Comparison of ENCODE assay signal across 8 mouse cellular contexts in the genomic region with DNA sequence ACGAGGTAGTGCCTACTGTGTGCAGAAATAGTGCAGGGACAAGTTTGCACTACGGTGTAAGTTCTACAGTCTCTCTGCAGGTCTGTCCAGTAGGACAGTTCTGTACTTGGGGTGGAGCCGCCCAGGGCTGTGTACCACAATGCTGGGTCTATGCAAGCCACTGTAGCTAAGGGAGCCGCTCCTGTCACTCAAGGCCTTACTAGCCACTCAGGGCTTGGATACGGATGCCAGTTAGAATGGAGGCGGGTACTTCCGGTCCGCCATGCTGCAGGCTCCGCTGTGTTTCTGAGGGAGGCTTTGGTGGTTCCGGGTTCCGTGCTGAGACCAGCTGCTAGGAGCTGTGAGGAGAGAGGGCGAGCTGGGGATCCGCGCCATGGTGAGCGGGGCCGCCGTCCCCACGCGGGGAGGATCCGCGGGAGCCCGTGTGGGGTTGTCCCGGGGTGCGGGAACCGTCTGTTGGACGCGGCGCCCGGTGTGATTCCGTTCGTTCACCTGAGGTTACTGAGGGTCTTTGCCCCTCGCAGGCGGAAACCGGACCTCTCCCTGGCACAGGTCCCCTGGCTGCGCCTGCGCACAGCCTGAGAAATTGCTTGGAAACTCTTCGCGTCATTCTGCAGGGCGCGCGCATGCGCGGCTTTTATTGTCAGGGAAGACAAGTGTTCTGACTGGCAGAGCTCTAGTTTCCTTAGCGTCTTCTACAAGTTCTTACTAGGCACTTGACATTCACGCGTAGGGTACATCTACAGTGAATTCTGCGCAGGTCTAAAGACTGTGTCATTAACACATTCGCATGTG. TPM values are rescaled to one million over a fixed set of nuclear protein-coding genes. Genes with fewer than 3 reads are reported as not detected.
A peak's percentile ranks its signal among the peaks of the same experiment; 100 is the strongest.
DNase-seq lines count a peak whose midpoint lies in the region; ATAC-seq and TF ChIP-seq lines count a peak whose summit lies in the region.
"Not testable (repeated sequence)": the region's sequence is repeated elsewhere in the genome, so short reads cannot be mapped to it uniquely, and the experiment has no call there.

No protein-coding gene starts in this region.

- H3K4me3 ChIP-seq in CH12.LX (replicated peaks in 1 of 3; ENCODE audit: low read depth in 2 of 3, low read length in 2 of 3, poor library complexity in 1 of 3) (peak overlapping the region; percentile 37 to 60 (median 58)), myocyte (peak overlapping the region; percentile 21)
- H3K4me3 ChIP-seq in forebrain, embryonic 10.5 days: peak overlapping the region; percentile 46
- H3K4me3 ChIP-seq in heart, embryonic 15.5 days: peak overlapping the region; percentile 46
- peak overlapping the region; percentile 36 for H3K4me3 ChIP-seq in liver, embryonic 11.5 days (ENCODE audit: low read depth, low read length)

- TF ChIP-seq CTCF in CH12.LX (conservative IDR thresholded peaks at IDR 0.05 in 1 of 2, IDR thresholded peaks at IDR 0.05 in 1 of 2; ENCODE audit: low read depth in 2 of 2, low read length in 2 of 2): not testable (repeated sequence)

- H3K36me3 ChIP-seq in CH12.LX (replicated peaks in 1 of 2; ENCODE audit: control insufficient read depth in 1 of 2, insufficient read depth in 1 of 2, low read length in 1 of 2); liver, embryonic 11.5 days (ENCODE audit: control insufficient read depth, insufficient read depth, low read length); myocyte (ENCODE audit: control insufficient read depth, insufficient read depth); splenic B cell, adult 2 months (ENCODE audit: control insufficient read depth, insufficient read depth, low read length, poor library complexity, severe bottlenecking): not testable (repeated sequence)
- peaks cover 26% of the 10 kb centered on the region for H3K36me3 ChIP-seq in forebrain, embryonic 10.5 days (replicated peaks)
- peaks cover 13% of the 10 kb centered on the region; the same call in 1 of the 2 replicates for H3K36me3 ChIP-seq in heart, embryonic 15.5 days

- peak; percentile 100 for ATAC-seq in heart, embryonic 15.5 days (replicated peaks; ENCODE audit: insufficient number of reproducible peaks, insufficient read depth, low FRiP score, low read depth)
- peak; percentile 100 for ATAC-seq in liver, embryonic 11.5 days (replicated peaks; ENCODE audit: low FRiP score)

- not testable (repeated sequence) for H3K27me3 ChIP-seq in CH12.LX (replicated peaks); forebrain, embryonic 10.5 days (ENCODE audit: poor library complexity, severe bottlenecking); heart, embryonic 15.5 days; liver, embryonic 11.5 days (replicated peaks; ENCODE audit: control insufficient read depth, insufficient read depth, low read length); myocyte (ENCODE audit: control insufficient read depth, insufficient read depth, insufficient read length); splenic B cell, adult 2 months (ENCODE audit: control insufficient read depth, insufficient read depth, low read length, poor library complexity, severe bottlenecking)

- not testable (repeated sequence) for H3K9me3 ChIP-seq in CH12.LX (replicated peaks; ENCODE audit: low read length); heart, embryonic 15.5 days (replicated peaks); liver, embryonic 11.5 days (ENCODE audit: control insufficient read depth, low read length)
- peaks cover 21% of the 10 kb centered on the region for H3K9me3 ChIP-seq in forebrain, embryonic 10.5 days

- 0 out of 2 replicates have a peak, but pooled peaks have one; percentile 36 for TF ChIP-seq POLR2A in CH12.LX (IDR thresholded peaks at IDR 0.05; ENCODE audit: low read depth, low read length)
- not testable (repeated sequence) for TF ChIP-seq POLR2A in myocyte (IDR thresholded peaks at IDR 0.05; ENCODE audit: insufficient read length, low read depth)

- not testable (repeated sequence) for TF ChIP-seq EP300 in CH12.LX (IDR thresholded peaks at IDR 0.05; ENCODE audit: low read length)

- peak overlapping the region; percentile 74 for H3K9ac ChIP-seq in CH12.LX (ENCODE audit: insufficient read depth, low read depth)
- H3K9ac ChIP-seq in heart, embryonic 15.5 days: 0 out of 2 replicates have a peak overlapping the region, but pooled peaks have one; percentile 17
- not testable (repeated sequence) for H3K9ac ChIP-seq in liver, embryonic 11.5 days (ENCODE audit: low read depth, low read length)

- H3ac ChIP-seq in myocyte (ENCODE audit: control insufficient read depth, insufficient read length): not testable (repeated sequence)

- H3K79me2 ChIP-seq in CH12.LX (replicated peaks; ENCODE audit: control insufficient read depth, extremely low read depth, insufficient read depth, poor library complexity, severe bottlenecking); myocyte (ENCODE audit: control insufficient read depth, insufficient read depth): not testable (repeated sequence)

- not testable (repeated sequence) for TF ChIP-seq RAD21 in CH12.LX (IDR thresholded peaks at IDR 0.05; ENCODE audit: low read depth, low read length)

- H3K4me2 ChIP-seq in CH12.LX (ENCODE audit: insufficient read depth, low read depth, poor library complexity, severe bottlenecking) (peak overlapping the region; percentile 84; the same call in 1 of the 2 replicates), myocyte (ENCODE audit: low read depth) (peak overlapping the region; percentile 79)
- peak overlapping the region; percentile 54 for H3K4me2 ChIP-seq in heart, embryonic 15.5 days
- peak overlapping the region; percentile 54 for H3K4me2 ChIP-seq in liver, embryonic 11.5 days

- dilution Hi-C loops in CH12.LX (cut with MboI; ENCODE audit: extremely low pct_ligation_motif_present, extremely low pct_unique_long_range_greater_than_20kb, low sequenced_read_pairs): not testable (repeated sequence)

- 3% methylated on average over 13 of the region's 48 CpGs for WGBS in forebrain, embryonic 10.5 days
- 2% methylated on average over 14 of the region's 48 CpGs for WGBS in heart, embryonic 15.5 days
- 3% methylated on average over 12 of the region's 48 CpGs for WGBS in liver, embryonic 11.5 days

- DNase-seq in CH12.LX (ENCODE audit: extremely low read depth): peak; percentile 88
- peak; percentile 8 for DNase-seq in c-Kit-positive CD71-positive TER-119-negative erythroid progenitor cells, embryonic 14.5 days (ENCODE audit: low read depth)
- DNase-seq in forebrain, embryonic 10.5 days (ENCODE audit: extremely low spot score, low spot score): peak; percentile 70
- DNase-seq in kidney, postnatal 10 days: peak; percentile 77
- DNase-seq in liver, embryonic 11.5 days (ENCODE audit: low spot score): peak; percentile 63
- peak; percentile 87 for DNase-seq in splenic B cell, adult 2 months (ENCODE audit: low read depth, low spot score)

- in situ Hi-C loops in CH12.LX (cut with MboI; ENCODE audit: low pct_ligation_motif_present, low pct_unique_long_range_greater_than_20kb, low sequenced_read_pairs): not testable (repeated sequence)

- H3K27ac ChIP-seq in CH12.LX (ENCODE audit: insufficient read depth, low read depth); heart, embryonic 15.5 days; liver, embryonic 11.5 days (ENCODE audit: low read depth, low read length): not testable (repeated sequence)
- H3K27ac ChIP-seq in forebrain, embryonic 10.5 days: peak overlapping the region; percentile 35; the same call in 1 of the 2 replicates

- not testable (repeated sequence) for H3K4me1 ChIP-seq in CH12.LX (ENCODE audit: control insufficient read depth in 1 of 2, insufficient read depth in 2 of 2); forebrain, embryonic 10.5 days; heart, embryonic 15.5 days (replicated peaks); liver, embryonic 11.5 days (replicated peaks; ENCODE audit: control insufficient read depth, insufficient read depth, low read length)

TF ChIP-seq in CH12.LX, 34 proteins besides CTCF, POLR2A, EP300 and RAD21:
- 0 out of 2 replicates have a peak, but pooled peaks have one; percentile 15 for TF ChIP-seq ELF1 (IDR thresholded peaks at IDR 0.05; ENCODE audit: low read depth, low read length)
- TF ChIP-seq NRF1 (IDR thresholded peaks at IDR 0.05; ENCODE audit: low read depth, low read length): peak; percentile 78
TF ChIP-seq in CH12.LX: peak in this region for 2; not testable (repeated sequence) for 32.

RNA-seq across cellular contexts. Expression of gene Zfp873, which starts 51.0 kb away (rescaled TPM):
- total RNA-seq in CH12.LX (2012; rRNA removed) (4.3 and 5.2 TPM in 2 replicates), CH12.LX (2014; rRNA removed) (8.1 and 8.8 TPM in 2 replicates)
- polyA plus RNA-seq in CH12.LX (2012; ENCODE audit: insufficient read length, low read depth) (2.9 and 3.3 TPM in 2 replicates), myocyte (2012; fragmentation: generic; extraction: Trizol) (0.86 TPM)
- 16.2 and 17.8 TPM in 2 replicates for polyA plus RNA-seq in forebrain, embryonic 10.5 days (2016; fragmentation: Nextera tagmentation; extraction: Ambion mirVana)
- polyA plus RNA-seq in heart, embryonic 15.5 days (2015; fragmentation: Nextera tagmentation; extraction: Ambion mirVana): 9.5 and 10.8 TPM in 2 replicates
- polyA plus RNA-seq in liver, embryonic 11.5 days (2014; fragmentation: Nextera tagmentation; extraction: Ambion mirVana): 7.9 and 8.9 TPM in 2 replicates

Comparison
In these comparisons a context has a peak if more than half of its experiments do, and no peak if none do; other contexts are left out.
1. DNase-seq: peak in every context shown above with its lines; median percentile 88 in CH12.LX; 87 in splenic B cell, adult 2 months; 77 in kidney, postnatal 10 days; 70 in forebrain, embryonic 10.5 days; 63 in liver, embryonic 11.5 days; 8 in c-Kit-positive CD71-positive TER-119-negative erythroid progenitor cells, embryonic 14.5 days.